Mouse (Mus musculus) midbrain, embryonic 12.5 days (tissue): ENCODE measurements around the gene Rlbp1. TPM values are rescaled to one million over a fixed set of nuclear protein-coding genes. Genes with fewer than 3 reads are reported as not detected.

ENCODE experiments used
- ATAC-seq: fragments of 200-750 bp; cut with Nextera tagmentation; 2 replicates; pipeline ENCODE4 v1.8.0; 2017; ENCODE audit warnings: low read depth, moderate TSS enrichment, moderate library complexity; ENCODE audit not compliant: low FRiP score
- H3K27ac ChIP-seq: fragments of 300-500 bp; sonication (generic); replicated peaks from 2 replicates; pipeline ENCODE4 v1.5.1; 2016; ENCODE audit warnings: mild to moderate bottlenecking
- H3K27me3 ChIP-seq: fragments of 300-500 bp; sonication (generic); 2 replicates; pipeline ENCODE4 v1.6.1; 2016; ENCODE audit warnings: mild to moderate bottlenecking
- H3K36me3 ChIP-seq: fragments of 300-500 bp; sonication (generic); 2 replicates; pipeline ENCODE4 v1.6.1; 2016
- H3K4me1 ChIP-seq: fragments of 300-500 bp; sonication (generic); 2 replicates; pipeline ENCODE4 v1.6.1; 2016
- H3K4me2 ChIP-seq: fragments of 300-500 bp; sonication (generic); replicated peaks from 2 replicates; pipeline ENCODE4 v1.6.1; 2016; ENCODE audit warnings: mild to moderate bottlenecking, moderate library complexity
- H3K4me3 ChIP-seq: fragments of 300-500 bp; sonication (generic); 2 replicates; pipeline ENCODE4 v1.5.1; 2016; ENCODE audit warnings: mild to moderate bottlenecking
- H3K9ac ChIP-seq: fragments of 300-500 bp; sonication (generic); replicated peaks from 2 replicates; pipeline ENCODE4 v1.6.1; 2016; ENCODE audit warnings: mild to moderate bottlenecking, moderate library complexity
- H3K9me3 ChIP-seq: fragments of 300-500 bp; sonication (generic); 2 replicates; pipeline ENCODE4 v1.6.1; 2016; ENCODE audit warnings: mild to moderate bottlenecking
- WGBS: fragments of 180-500 bp; shearing (Covaris S2); methylation state at CpG from one replicate; pipeline ENCODE4 v1.1.7; 2016; 5-methylcytosine and 5-hydroxymethylcytosine counted together
- polyA plus RNA-seq: library from polyadenylated mRNA; unstranded; fragments of >200 nt; fragmentation: Nextera tagmentation; extraction: Ambion mirVana; gene quantifications from 2 replicates; pipeline ENCODE4 v1.2.1, GENCODE M21; 2016

The Rlbp1 gene
- polyA plus RNA-seq, 1 experiment from 2014 or later = 0.98 TPM

- Histone ChIP-seq H3K9ac (no peak overlapping the region), H3K9me3 (no peaks in the 10 kb centered on the region), H3K4me3 (no peak overlapping the region), H3K4me1 (no peaks in the 10 kb centered on the region), H3K27ac (no peak overlapping the region), H3K4me2 (no peak overlapping the region), H3K36me3 (no peaks in the 10 kb centered on the region), H3K27me3 (no peaks in the 10 kb centered on the region)
- ATAC-seq = no peak; the same call in 1 of the 2 replicates
- WGBS = 52% methylated on average over 10 of the region's 10 CpGs
Measured at GRCm38 (mm10) chr7:79371321-79371879, 15.4 kb downstream of the Rlbp1 start.

GRCm38 (mm10) chr7:79369416-79369815 lies 17.4 kb downstream of the Rlbp1 start:
- H3K9me3 ChIP-seq = no peaks in the 10 kb centered on the region

GRCm38 (mm10) chr7:79368664-79369063 lies 18.2 kb downstream of the Rlbp1 start:
- no peaks in the 10 kb centered on the region for H3K27me3 ChIP-seq
- WGBS = 84% methylated on average over 5 of the region's 5 CpGs
- H3K4me3 ChIP-seq = no peak overlapping the region
- H3K4me2 ChIP-seq = no peak overlapping the region
- H3K9ac ChIP-seq = no peak overlapping the region
- H3K27ac ChIP-seq = no peak overlapping the region
- no peak for ATAC-seq
- H3K36me3 ChIP-seq = peaks cover 12% of the 10 kb centered on the region
- H3K9me3 ChIP-seq = no peaks in the 10 kb centered on the region
- H3K4me1 ChIP-seq = no peaks in the 10 kb centered on the region

More at GRCm38 (mm10) chr7:79369416-79369815, 17.4 kb downstream of the Rlbp1 start:
- Histone ChIP-seq H3K27me3 (no peaks in the 10 kb centered on the region), H3K4me1 (no peaks in the 10 kb centered on the region), H3K9ac (no peak overlapping the region), H3K4me2 (no peak overlapping the region), H3K27ac (no peak overlapping the region), H3K4me3 (no peak overlapping the region), H3K36me3 (peaks cover 8% of the 10 kb centered on the region)
- 43% methylated on average over 4 of the region's 4 CpGs for WGBS
- ATAC-seq = no peak

- peaks cover 10% of the 10 kb centered on the region for H3K4me1 ChIP-seq
- H3K36me3 ChIP-seq = peaks cover 44% of the 10 kb centered on the region
- 82% methylated on average over 8 of the region's 8 CpGs for WGBS
- no peak for ATAC-seq
- no peak overlapping the region for H3K4me2 ChIP-seq
- no peak overlapping the region for H3K9ac ChIP-seq
- H3K9me3 ChIP-seq = no peaks in the 10 kb centered on the region
- no peak overlapping the region for H3K4me3 ChIP-seq
- H3K27ac ChIP-seq = 0 out of 2 replicates have a peak overlapping the region, but pooled peaks have one; percentile 11
- no peaks in the 10 kb centered on the region for H3K27me3 ChIP-seq
Measured at GRCm38 (mm10) chr7:79363370-79364043, 23.3 kb downstream of the Rlbp1 start.

GRCm38 (mm10) chr7:79362830-79363229 lies 24.0 kb downstream of the Rlbp1 start:
- WGBS = 93% methylated on average over 7 of the region's 7 CpGs
- Histone ChIP-seq H3K9me3 (no peaks in the 10 kb centered on the region), H3K4me2 (no peak overlapping the region), H3K27ac (0 out of 2 replicates have a peak overlapping the region, but pooled peaks have one; percentile 11), H3K4me1 (peaks cover 10% of the 10 kb centered on the region), H3K9ac (no peak overlapping the region), H3K4me3 (no peak overlapping the region), H3K27me3 (no peaks in the 10 kb centered on the region), H3K36me3 (peaks cover 51% of the 10 kb centered on the region)
- ATAC-seq = no peak

- WGBS = 68% methylated on average over 8 of the region's 8 CpGs
- Histone ChIP-seq H3K4me2 (no peak overlapping the region), H3K4me1 (peaks cover 10% of the 10 kb centered on the region), H3K36me3 (peaks cover 55% of the 10 kb centered on the region), H3K4me3 (no peak overlapping the region), H3K9me3 (no peaks in the 10 kb centered on the region), H3K27ac (0 out of 2 replicates have a peak overlapping the region, but pooled peaks have one; percentile 11), H3K27me3 (no peaks in the 10 kb centered on the region), H3K9ac (no peak overlapping the region)
- peak; percentile 75 for ATAC-seq
Measured at GRCm38 (mm10) chr7:79362208-79362607, 24.6 kb downstream of the Rlbp1 start.

GRCm38 (mm10) chr7:79360056-79360455 lies 26.8 kb downstream of the Rlbp1 start:
- Histone ChIP-seq H3K36me3 (peaks cover 66% of the 10 kb centered on the region), H3K4me1 (peaks cover 10% of the 10 kb centered on the region), H3K27me3 (no peaks in the 10 kb centered on the region), H3K4me3 (no peak overlapping the region), H3K9ac (no peak overlapping the region), H3K4me2 (no peak overlapping the region), H3K27ac (no peak overlapping the region), H3K9me3 (no peaks in the 10 kb centered on the region)
- 81% methylated on average over 11 of the region's 11 CpGs for WGBS
- ATAC-seq = no peak

GRCm38 (mm10) chr7:79359183-79359435 lies 27.7 kb downstream of the Rlbp1 start:
- 89% methylated on average over 3 of the region's 3 CpGs for WGBS
- H3K4me2 ChIP-seq = no peak overlapping the region
- no peaks in the 10 kb centered on the region for H3K27me3 ChIP-seq
- H3K4me1 ChIP-seq = peaks cover 10% of the 10 kb centered on the region
- peaks cover 71% of the 10 kb centered on the region for H3K36me3 ChIP-seq
- no peak for ATAC-seq
- no peak overlapping the region for H3K9ac ChIP-seq
- no peak overlapping the region for H3K27ac ChIP-seq
- H3K4me3 ChIP-seq = no peak overlapping the region
- no peaks in the 10 kb centered on the region for H3K9me3 ChIP-seq

GRCm38 (mm10) chr7:79358350-79359182 lies 28.3 kb downstream of the Rlbp1 start:
- H3K4me3 ChIP-seq = no peak overlapping the region
- no peak overlapping the region for H3K9ac ChIP-seq
- peaks cover 10% of the 10 kb centered on the region for H3K4me1 ChIP-seq
- peaks cover 74% of the 10 kb centered on the region for H3K36me3 ChIP-seq
- no peaks in the 10 kb centered on the region for H3K27me3 ChIP-seq
- no peak overlapping the region for H3K4me2 ChIP-seq
- no peak overlapping the region for H3K27ac ChIP-seq
- ATAC-seq = no peak
- 79% methylated on average over 15 of the region's 15 CpGs for WGBS
- H3K9me3 ChIP-seq = no peaks in the 10 kb centered on the region

- Histone ChIP-seq H3K4me2 (no peak overlapping the region), H3K36me3 (peaks cover 50% of the 10 kb centered on the region), H3K9ac (no peak overlapping the region), H3K27me3 (no peaks in the 10 kb centered on the region), H3K27ac (no peak overlapping the region), H3K9me3 (no peaks in the 10 kb centered on the region), H3K4me3 (no peak overlapping the region), H3K4me1 (no peaks in the 10 kb centered on the region)
- ATAC-seq = peak; percentile 31; the same call in 1 of the 2 replicates
- 31% methylated on average over 12 of the region's 12 CpGs for WGBS
Measured at GRCm38 (mm10) chr7:79349738-79350386, 37.0 kb downstream of the Rlbp1 start.

- H3K4me1 ChIP-seq = no peaks in the 10 kb centered on the region
- no peak for ATAC-seq
- H3K27ac ChIP-seq = no peak overlapping the region
- H3K36me3 ChIP-seq = peaks cover 42% of the 10 kb centered on the region
- no peak overlapping the region for H3K4me2 ChIP-seq
- WGBS = 86% methylated on average over 8 of the region's 8 CpGs
- H3K27me3 ChIP-seq = no peaks in the 10 kb centered on the region
- no peaks in the 10 kb centered on the region for H3K9me3 ChIP-seq
- no peak overlapping the region for H3K4me3 ChIP-seq
- no peak overlapping the region for H3K9ac ChIP-seq
Measured at GRCm38 (mm10) chr7:79348816-79349215, 38.0 kb downstream of the Rlbp1 start.
